Mouse (Mus musculus) cortical plate, adult 2 months (tissue): Measurements from ENCODE around the gene Spag17.

ENCODE experiments used
- CTCF ChIP-seq: fragments of 200-500 bp; IDR thresholded peaks from 2 replicates; pipeline ENCODE4 v1.5.1; 2011; ENCODE audit warnings: mild to moderate bottlenecking, control low read depth, low read length; ENCODE audit not compliant: insufficient read depth; ENCODE audit errors: extremely low read depth
- POLR2A ChIP-seq: fragments of 200-500 bp; IDR thresholded peaks from 2 replicates; pipeline ENCODE4 v1.6.1; 2011; ENCODE audit warnings: mild to moderate bottlenecking, low read length, control low read depth; ENCODE audit not compliant: insufficient read depth; ENCODE audit errors: extremely low read depth

DNA sequence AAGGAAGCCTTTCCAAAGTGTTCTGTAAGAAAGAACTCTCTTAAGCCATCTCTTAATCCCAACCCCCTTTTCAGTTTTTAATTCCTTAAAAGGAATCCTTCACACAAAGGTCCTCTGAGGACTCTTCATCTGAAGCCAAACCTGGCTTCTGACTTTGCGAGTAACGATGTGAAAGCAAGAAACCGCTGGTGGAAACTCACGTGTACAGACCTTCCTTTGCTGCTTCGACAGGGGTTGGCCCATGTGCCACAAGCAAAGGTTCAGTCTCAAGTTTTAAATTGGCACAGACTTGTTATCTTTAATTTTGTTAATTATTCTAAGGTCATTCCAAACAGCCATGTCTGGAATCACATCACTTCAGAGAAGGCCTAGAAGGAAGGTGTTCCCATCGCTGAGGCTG is 79.1 kb downstream of the Spag17 start:
- no peak for TF ChIP-seq CTCF
- TF ChIP-seq POLR2A = no peak
